Mouse (Mus musculus): ENCODE results near the gene Eps15. TPM values are rescaled to one million over a fixed set of nuclear protein-coding genes. Genes with fewer than 3 reads are reported as not detected.

Gene Eps15
- polyA plus RNA-seq, 1 experiment from 2014 or later = 49.3 TPM

DNA sequence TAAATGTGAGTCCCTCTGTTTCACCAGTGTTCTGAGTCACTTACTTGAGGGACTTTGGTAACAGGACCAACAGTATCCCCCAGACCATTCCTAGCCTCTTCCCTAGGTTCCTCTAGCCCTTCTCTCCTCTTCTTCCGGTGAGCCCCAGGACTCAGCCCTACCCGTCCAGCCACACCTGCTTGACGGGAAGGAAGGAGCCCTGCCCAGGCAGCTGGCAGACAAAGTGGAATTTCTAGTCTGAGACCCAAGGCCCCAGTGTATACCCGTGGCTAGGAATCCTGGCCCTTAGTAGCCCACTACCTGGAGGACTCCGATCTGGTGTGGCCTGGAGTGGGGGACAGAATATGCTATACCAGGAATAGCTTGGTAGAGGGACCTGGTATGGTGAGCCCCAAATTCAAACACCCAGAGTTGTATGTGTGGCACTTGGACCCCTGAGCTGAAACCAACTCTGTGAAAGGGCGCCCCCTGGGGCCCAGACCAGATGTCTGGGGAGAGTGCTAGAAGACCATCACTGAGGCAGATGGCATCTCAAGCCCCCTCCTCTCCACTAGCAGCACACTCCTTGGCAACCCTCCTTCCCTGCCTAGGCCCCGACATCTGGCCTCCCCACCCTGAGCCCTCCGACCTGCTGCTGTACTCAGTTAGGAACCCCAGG is 140.2 kb downstream of the Eps15 start:
- 0 out of 2 replicates have a peak, but pooled peaks have one; percentile 25 for ATAC-seq (ENCODE audit: insufficient read depth)
- no peaks in the 10 kb centered on the region for H3K36me3 ChIP-seq (ENCODE audit: insufficient read depth)
- 60% methylated on average over 8 of the region's 8 CpGs for WGBS
- no peak overlapping the region for H3K4me2 ChIP-seq
- no peaks in the 10 kb centered on the region for H3K9me3 ChIP-seq (ENCODE audit: low read depth, low read length)
- H3K4me3 ChIP-seq (ENCODE audit: low read depth, low read length) = no peak overlapping the region
- peak; percentile 45 for TF ChIP-seq CTCF (IDR thresholded peaks at IDR 0.05; ENCODE audit: low read depth)
- no peaks in the 10 kb centered on the region for H3K27me3 ChIP-seq (ENCODE audit: insufficient read depth, low read length)
- peak; percentile 42 for DNase-seq
- H3K9ac ChIP-seq = no peak overlapping the region
- no peaks in the 10 kb centered on the region for H3K4me1 ChIP-seq (ENCODE audit: insufficient read depth)
- H3K27ac ChIP-seq (ENCODE audit: low read depth) = no peak overlapping the region

DNA sequence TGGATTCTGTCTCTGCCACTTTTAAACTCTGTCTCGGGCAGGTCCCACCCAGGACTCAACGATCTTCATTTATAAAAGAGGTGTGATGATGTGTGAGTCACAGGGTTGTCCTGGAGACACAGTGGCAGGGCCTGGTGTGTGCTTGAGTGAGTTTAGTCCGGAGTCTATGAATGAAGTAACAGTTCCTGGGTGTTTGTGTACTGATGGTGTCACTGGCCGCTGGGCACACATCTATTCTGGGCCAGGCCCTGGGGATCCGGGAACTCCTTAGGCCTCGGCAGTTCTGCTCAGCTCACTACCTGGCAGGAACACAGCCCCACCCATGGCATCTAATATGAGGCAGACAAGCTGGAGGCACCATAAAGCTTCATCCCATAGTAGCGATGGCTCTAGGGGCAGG is 141.5 kb downstream of the Eps15 start:
- Histone ChIP-seq H3K36me3 (ENCODE audit: insufficient read depth) (no peaks in the 10 kb centered on the region), H3K4me3 (ENCODE audit: low read depth, low read length) (no peak overlapping the region), H3K4me2 (no peak overlapping the region), H3K9me3 (ENCODE audit: low read depth, low read length) (no peaks in the 10 kb centered on the region), H3K4me1 (ENCODE audit: insufficient read depth) (no peaks in the 10 kb centered on the region), H3K27me3 (ENCODE audit: insufficient read depth, low read length) (no peaks in the 10 kb centered on the region), H3K27ac (ENCODE audit: low read depth) (no peak overlapping the region), H3K9ac (no peak overlapping the region)
- TF ChIP-seq CTCF (IDR thresholded peaks at IDR 0.05; ENCODE audit: low read depth) = no peak
- DNase-seq = no peak
- WGBS = 50% methylated on average over 7 of the region's 7 CpGs
- no peak for ATAC-seq (ENCODE audit: insufficient read depth)

DNA sequence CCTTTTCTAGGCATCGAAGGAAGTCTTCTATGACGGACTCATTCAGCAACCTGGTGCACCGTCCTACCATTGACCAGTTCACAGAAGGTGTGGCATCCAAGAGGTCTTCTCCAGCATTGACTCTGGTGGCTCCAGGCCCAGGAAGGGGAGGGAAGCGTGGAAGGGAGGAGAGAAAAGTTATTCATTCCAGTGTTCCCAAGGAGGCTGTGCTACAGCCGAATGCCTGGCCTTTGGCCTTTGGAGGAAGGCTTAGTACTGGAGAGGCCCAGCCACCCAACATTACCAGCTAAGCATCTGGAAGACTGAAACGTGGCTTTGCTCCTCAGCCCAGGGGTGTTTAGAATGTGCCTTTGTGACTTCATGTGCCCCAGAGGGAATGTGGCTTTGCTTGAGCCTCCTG is 142.4 kb downstream of the Eps15 start:
- no peak for ATAC-seq (ENCODE audit: insufficient read depth)
- H3K9ac ChIP-seq = no peak overlapping the region
- no peak overlapping the region for H3K4me3 ChIP-seq (ENCODE audit: low read depth, low read length)
- no peaks in the 10 kb centered on the region for H3K9me3 ChIP-seq (ENCODE audit: low read depth, low read length)
- 72% methylated on average over 6 of the region's 6 CpGs for WGBS
- H3K36me3 ChIP-seq (ENCODE audit: insufficient read depth) = no peaks in the 10 kb centered on the region
- no peak for DNase-seq
- no peak overlapping the region for H3K4me2 ChIP-seq
- TF ChIP-seq CTCF (IDR thresholded peaks at IDR 0.05; ENCODE audit: low read depth) = no peak
- H3K27ac ChIP-seq (ENCODE audit: low read depth) = no peak overlapping the region
- H3K27me3 ChIP-seq (ENCODE audit: insufficient read depth, low read length) = no peaks in the 10 kb centered on the region
- H3K4me1 ChIP-seq (ENCODE audit: insufficient read depth) = no peaks in the 10 kb centered on the region

DNA sequence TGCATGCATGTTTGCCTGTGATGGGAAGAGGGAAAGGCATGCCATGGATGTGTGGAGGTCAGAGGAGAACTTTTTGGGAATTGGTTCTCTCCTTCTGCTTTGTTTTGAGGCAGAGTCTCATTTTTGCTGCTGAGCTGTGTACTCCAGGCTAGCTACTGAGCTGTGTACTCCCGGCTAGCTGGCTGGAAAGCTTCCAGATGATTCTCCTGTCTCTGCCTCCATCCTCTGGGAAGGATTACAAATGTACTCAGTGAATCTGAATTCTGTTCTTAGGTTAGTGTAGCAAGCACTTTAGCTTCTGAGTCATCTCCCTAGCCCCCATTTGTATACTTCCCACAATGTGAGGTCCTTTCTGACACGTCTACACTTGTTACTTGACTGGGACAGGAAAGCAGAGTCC is 143.4 kb downstream of the Eps15 start:
- WGBS = 55% methylated on average over 2 of the region's 2 CpGs
- ATAC-seq (ENCODE audit: insufficient read depth) (no peak), DNase-seq (no peak)
- Histone ChIP-seq H3K4me2 (no peak overlapping the region), H3K4me3 (ENCODE audit: low read depth, low read length) (no peak overlapping the region), H3K9ac (no peak overlapping the region), H3K4me1 (ENCODE audit: insufficient read depth) (no peaks in the 10 kb centered on the region), H3K36me3 (ENCODE audit: insufficient read depth) (no peaks in the 10 kb centered on the region), H3K9me3 (ENCODE audit: low read depth, low read length) (no peaks in the 10 kb centered on the region), H3K27me3 (ENCODE audit: insufficient read depth, low read length) (no peaks in the 10 kb centered on the region), H3K27ac (ENCODE audit: low read depth) (no peak overlapping the region)
- no peak for TF ChIP-seq CTCF (IDR thresholded peaks at IDR 0.05; ENCODE audit: low read depth)

DNA sequence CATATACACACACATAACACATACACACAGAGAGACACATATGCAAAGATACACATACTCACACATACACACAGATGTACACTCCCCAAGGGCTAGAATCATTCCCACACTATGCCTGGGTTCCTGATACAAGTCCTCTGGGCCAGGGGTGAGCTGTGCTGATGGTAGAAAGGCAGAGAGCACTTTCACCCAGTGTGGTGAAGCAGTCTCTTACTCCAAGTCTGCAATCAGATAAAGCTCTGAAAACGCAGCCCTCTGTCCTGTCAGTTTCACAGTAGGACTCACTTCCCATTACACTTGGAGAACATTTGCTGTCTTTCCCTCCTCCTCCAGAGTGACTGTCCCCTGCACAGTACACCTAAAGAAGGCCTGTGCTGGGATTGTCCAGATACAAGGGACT is 147.0 kb downstream of the Eps15 start:
- DNase-seq (no peak), ATAC-seq (ENCODE audit: insufficient read depth) (no peak)
- Histone ChIP-seq H3K9ac (no peak overlapping the region), H3K4me1 (ENCODE audit: insufficient read depth) (no peaks in the 10 kb centered on the region), H3K9me3 (ENCODE audit: low read depth, low read length) (no peaks in the 10 kb centered on the region), H3K27ac (ENCODE audit: low read depth) (no peak overlapping the region), H3K4me3 (ENCODE audit: low read depth, low read length) (no peak overlapping the region), H3K36me3 (ENCODE audit: insufficient read depth) (no peaks in the 10 kb centered on the region), H3K4me2 (no peak overlapping the region), H3K27me3 (ENCODE audit: insufficient read depth, low read length) (no peaks in the 10 kb centered on the region)
- no peak for TF ChIP-seq CTCF (IDR thresholded peaks at IDR 0.05; ENCODE audit: low read depth)
- WGBS = 61% methylated on average over 1 of the region's 1 CpGs

DNA sequence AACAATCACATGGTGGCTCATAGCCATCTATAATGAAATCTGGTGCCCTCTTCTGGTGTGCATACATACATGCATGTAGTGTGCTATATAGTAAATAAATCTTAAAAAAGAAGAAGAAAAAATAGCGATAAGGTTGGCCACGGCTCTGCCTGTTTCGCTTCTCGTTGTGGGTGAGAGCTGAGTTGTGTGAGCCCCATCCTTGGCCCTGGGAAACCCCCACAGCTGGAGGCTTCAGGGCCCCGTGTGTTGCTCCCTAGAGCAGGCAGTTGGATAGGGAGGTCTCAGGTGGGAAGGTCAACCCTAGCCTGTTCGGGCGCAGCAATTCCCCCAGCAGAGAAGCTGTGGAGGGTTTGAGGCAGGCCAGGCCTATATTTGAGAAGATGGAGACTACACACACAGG is 150.2 kb downstream of the Eps15 start:
- Histone ChIP-seq H3K27me3 (ENCODE audit: insufficient read depth, low read length) (no peaks in the 10 kb centered on the region), H3K9me3 (ENCODE audit: low read depth, low read length) (no peaks in the 10 kb centered on the region), H3K4me1 (ENCODE audit: insufficient read depth) (no peaks in the 10 kb centered on the region), H3K27ac (ENCODE audit: low read depth) (no peak overlapping the region), H3K9ac (no peak overlapping the region), H3K4me3 (ENCODE audit: low read depth, low read length) (no peak overlapping the region), H3K36me3 (ENCODE audit: insufficient read depth) (no peaks in the 10 kb centered on the region), H3K4me2 (no peak overlapping the region)
- 88% methylated on average over 7 of the region's 7 CpGs for WGBS
- DNase-seq (no peak), ATAC-seq (ENCODE audit: insufficient read depth) (no peak)
- TF ChIP-seq CTCF (IDR thresholded peaks at IDR 0.05; ENCODE audit: low read depth) = no peak

DNA sequence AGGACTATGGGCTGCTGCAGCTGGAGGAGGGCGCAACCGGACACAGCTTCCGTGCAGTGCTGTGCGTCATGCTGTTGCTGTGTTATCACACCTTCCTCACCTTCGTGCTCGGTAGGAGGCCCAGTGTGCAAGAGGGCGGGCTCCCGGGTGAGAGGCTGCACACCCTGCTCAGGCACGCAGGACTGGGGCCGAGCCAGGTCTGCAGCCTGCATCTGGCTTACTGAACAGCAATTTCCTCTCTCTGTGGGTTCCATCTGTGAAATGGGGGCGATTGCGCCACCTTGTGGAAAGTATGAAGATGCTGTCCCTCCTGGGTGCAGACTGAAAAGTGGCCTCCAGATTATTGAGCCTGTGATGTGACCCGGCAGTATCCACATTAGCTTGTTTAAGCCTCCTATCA is 150.8 kb downstream of the Eps15 start:
- 44% methylated on average over 13 of the region's 13 CpGs for WGBS
- H3K27me3 ChIP-seq (ENCODE audit: insufficient read depth, low read length) = no peaks in the 10 kb centered on the region
- DNase-seq (peak; percentile 79), ATAC-seq (ENCODE audit: insufficient read depth) (peak; percentile 59)
- no peaks in the 10 kb centered on the region for H3K9me3 ChIP-seq (ENCODE audit: low read depth, low read length)
- H3K4me2 ChIP-seq = no peak overlapping the region
- H3K27ac ChIP-seq (ENCODE audit: low read depth) = no peak overlapping the region
- no peak overlapping the region for H3K4me3 ChIP-seq (ENCODE audit: low read depth, low read length)
- H3K36me3 ChIP-seq (ENCODE audit: insufficient read depth) = no peaks in the 10 kb centered on the region
- peak; percentile 83 for TF ChIP-seq CTCF (IDR thresholded peaks at IDR 0.05; ENCODE audit: low read depth)
- no peak overlapping the region for H3K9ac ChIP-seq
- no peaks in the 10 kb centered on the region for H3K4me1 ChIP-seq (ENCODE audit: insufficient read depth)
